Mouse (Mus musculus): ENCODE measurements around the gene Pde4a. TPM values are rescaled to one million over a fixed set of nuclear protein-coding genes. Genes with fewer than 3 reads are reported as not detected.

Pde4a gene
- 10 to 100 TPM; 84.2 to 86.8 TPM for total RNA-seq (2021)

DNA sequence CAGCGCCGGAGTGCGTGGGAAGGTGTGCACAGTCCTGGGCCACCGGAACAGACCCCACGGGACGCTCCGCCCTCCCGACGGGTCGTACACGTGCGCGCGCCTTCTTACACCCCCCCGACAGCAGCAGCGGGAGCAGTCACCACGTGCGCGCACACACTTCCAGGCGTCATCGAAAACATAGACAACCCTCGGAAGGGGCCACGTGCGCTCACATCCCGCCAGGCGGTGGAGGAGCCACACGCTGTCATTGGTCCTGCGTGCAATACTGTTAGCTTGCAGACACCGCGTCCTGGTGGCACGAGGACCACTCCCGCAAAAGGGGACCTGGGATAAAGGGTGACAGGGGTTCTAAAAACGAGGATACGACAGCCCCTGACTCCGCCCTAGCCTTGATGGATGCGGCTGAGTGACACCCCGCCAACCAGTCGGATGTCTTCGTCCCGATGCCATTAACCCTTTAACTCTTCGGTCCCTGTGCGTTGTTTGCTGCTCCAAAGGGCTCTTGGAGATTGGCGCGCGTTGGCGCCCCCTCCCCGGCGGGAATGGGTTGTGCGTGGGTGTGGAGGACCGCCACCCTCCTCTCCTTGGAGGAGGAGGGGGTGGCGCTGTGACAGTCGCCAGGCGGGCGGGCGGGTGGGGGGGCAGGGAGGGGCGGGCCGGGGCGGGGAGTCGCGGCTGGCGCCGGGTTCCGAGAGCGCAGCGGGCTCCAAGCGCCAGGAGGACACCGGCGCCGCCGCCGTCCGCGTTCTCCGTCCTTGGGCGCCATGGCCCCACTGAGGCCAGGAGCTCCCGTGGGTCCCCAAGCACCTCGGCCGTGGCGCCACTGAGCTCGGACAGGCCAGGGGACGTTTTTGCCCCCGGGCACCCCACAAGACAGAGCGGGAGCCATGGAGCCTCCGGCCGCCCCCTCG lies at the start of gene Pde4a:
TSS of gene Pde4a (plus strand) at position 674 of the 911 bp plus-strand sequence.
- DNase-seq, result peak; percentile 76 to 81

DNA sequence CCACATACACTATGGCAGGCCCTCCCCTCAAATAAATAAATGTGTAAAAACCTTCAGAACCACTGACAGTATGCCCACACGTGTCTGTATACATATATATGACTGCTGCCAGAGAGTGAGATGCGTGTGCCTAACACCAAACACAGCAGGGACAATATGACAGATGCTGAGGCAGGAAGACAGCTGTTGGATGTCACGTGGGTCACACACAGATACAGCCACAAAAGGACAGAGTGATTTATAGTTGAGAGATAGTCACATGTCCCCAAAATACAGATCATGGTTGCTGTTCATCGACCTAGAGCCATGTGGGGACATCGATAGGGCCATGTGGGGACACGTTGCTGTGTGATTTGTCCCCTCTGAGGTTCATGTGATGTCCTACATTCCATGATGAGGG lies 48.4 kb upstream of the Pde4a start:
- no peak for DNase-seq

DNA sequence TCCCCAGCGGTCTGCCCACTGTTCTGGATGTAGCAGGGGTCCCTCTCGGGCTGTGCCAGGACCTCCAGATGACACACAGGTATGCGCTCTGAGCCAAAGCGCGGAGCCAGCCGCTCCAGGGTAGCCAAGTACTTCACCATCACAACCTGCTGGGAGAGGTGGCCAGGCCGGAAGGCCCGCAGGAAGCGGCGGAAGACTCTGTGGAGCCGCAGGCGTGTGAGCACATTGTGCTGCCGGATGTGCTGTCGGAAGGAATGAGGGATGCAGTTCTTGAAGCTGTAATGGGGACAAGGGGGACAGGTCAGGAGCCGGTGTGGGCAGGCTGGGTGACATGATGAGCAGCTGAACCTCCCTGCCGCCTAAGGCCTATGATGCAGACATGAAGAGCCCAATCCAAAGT lies 44.0 kb upstream of the Pde4a start:
- DNase-seq, result no peak

DNA sequence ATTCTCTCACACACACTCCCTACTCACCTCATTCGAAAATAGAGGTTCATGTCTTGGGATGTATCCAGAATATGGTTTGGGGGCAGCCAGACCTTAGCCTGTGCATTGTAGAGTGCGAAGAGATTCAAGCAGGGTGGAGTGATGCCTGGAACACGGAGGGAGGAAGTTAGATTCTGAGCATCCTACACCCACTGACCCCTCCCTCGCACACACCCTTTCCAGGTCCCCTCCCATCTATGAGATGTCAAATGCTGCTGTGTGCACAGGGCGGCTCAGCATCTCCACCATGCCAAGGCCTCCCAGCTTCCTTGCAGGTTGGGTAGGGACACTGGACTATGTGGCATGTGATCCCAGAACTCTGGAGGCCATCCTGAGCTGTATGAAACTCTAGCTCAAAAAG lies 40.7 kb upstream of the Pde4a start:
- DNase-seq, result no peak

DNA sequence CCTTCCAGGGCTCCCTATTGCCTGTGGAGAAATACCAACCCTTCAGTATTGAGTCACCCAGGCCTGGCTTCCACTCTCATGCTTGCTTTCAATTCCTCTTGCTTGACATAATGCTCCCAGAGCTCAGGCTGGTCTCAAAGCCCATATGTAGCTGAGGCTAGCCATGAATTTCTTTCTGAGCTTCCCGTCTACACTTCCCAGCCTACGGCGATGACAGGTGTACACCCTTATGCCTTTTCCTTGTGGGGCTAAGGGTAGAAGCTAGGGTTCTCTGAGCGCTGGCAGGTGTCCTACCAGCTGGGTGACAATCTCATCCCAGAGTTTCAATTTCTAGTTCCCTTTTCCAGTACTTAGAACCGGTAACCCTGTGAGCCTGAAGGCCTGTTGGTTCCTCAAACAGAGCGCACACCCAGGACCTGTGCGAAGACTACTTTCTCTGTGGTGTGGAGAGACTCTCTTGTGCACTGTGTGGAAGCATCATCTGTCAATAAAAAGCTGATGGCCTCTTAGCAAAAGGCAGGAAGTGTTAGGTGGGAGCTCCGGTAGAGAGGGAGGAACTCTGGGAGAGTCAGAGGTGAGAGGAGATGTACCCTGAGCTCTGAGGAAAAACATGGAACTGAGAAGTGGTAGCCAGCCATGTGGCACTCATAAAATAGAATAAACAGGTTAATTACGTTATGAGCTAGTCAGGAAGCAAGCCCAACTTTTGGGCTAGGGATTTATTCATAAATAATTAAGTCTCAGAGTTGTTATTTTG lies 39.8 kb upstream of the Pde4a start:
- no peak for DNase-seq

DNA sequence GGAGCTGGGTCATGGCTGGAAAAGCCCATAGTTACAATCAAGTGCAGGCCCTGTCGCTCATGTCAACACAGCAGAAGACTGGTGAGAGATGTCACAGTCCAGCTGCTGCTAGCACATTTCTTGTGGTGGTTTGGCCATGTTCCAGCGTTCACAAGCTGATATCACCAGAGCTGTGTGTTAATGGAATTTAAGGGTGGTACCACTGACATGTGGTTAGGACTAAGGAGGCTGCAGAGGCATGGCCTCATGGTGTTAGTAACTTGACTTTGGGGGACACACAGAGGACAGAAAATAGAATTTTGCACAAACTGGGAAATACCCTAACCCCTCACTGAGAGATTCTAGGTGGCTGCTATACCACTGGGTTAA lies 39.3 kb upstream of the Pde4a start:
- no peak for DNase-seq

DNA sequence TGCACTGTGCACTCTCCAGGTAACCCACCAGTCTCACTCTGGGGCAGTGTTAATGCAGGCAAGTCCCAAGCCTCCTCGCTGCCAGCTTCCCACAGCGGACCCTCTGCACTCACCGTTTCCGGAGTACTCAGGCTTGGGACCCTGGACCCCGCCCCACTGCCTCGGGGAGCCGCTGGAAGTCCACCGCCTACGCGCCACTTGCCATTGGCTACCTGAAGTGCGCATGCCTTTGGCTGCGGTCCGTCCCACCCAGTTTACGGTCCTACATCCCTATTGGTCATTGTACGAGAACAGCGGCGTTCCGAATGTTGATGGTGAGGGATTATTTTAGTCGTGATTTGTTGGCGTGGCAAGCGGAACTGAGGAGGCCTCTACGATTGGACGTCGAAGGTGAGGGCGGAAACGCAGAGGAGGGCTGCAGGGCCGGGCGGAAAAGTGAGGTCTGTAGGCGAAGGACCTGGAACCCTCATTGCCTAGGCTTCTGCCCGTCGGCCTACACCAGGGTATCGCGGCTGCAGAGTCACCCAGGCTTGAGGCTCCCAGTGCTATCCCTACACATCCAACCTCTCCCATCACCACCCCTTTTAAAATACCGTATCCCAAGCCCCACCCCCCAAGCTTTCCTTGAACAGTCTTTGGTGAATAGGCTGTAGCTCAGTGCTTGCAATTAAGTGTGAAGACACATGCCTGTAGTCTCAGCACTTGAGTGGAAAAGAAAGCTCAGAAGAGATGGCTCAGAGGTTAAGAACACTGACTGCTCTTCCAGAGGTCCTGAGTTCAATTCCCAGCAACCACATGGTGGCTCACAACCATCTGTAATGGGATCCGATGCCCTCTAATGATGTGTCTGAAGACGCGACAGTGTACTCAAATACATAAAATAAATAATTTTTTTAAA lies 34.2 kb upstream of the Pde4a start, which contains the start of gene Tyk2:
TSS of gene Tyk2 (minus strand) at position 185 of the 898 bp plus-strand sequence.
- peak; percentile 88 to 92 for DNase-seq

DNA sequence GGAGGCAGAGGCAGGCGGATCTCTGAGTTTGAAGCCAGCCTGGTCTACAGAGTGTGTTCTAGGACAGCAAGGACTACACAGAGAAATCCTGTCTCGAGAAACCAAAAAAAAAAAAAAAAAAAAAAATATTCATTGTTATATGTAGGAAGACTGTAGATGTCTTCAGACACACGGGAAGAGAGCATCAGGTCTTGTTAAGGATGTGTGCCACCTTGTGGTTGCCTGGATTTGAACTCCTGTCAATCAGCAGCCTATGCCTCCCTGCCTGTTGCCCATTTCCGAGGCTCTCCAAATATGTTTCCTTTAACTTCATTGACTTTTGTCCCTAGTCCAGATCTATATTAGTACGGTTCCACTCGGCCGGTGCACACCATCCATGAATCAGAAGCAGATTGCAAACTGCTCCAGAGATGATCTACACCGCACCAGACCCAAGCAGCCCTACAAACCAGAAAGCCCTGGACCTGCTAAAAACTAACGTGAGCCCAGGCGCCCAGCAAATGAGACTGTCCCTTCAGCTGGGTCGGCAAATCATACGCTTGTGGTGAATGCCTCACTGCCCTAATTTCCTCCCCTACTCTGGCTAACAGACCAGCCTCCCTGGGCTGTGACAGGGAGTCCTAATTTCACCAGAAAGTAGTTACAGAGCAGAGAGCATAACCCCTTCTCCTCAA lies 33.3 kb upstream of the Pde4a start:
- DNase-seq, result no peak

DNA sequence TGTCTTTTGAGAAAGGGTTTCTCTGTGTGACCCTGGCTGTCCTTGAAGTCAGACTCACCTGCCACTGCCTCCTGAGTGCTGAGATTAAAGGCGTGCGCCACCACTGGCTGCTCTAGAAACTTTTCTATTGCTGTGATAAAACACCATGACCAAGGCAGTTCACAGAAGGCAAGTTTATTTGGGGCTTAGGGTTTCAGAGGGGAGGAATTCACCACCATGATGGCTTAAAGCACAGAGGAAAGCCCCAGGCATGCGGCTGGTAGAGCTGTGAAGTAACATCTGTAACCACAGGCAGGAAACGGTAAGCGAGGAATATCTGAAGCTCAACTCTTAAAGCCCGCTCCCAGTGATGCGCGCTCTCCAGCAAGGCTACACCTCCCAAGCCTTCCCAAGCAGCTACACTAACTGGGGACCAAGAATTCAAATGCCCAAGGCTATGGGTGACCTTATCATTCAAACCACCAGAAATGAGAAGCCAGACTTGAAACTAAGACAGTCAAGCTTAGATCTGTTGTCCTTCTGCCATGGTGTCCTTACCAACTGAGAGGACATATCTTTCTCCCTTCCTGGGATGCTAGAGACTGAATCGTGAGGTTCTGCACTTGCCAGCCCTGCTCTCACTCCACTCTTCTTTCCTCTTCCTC lies 32.3 kb upstream of the Pde4a start:
- no peak for DNase-seq

DNA sequence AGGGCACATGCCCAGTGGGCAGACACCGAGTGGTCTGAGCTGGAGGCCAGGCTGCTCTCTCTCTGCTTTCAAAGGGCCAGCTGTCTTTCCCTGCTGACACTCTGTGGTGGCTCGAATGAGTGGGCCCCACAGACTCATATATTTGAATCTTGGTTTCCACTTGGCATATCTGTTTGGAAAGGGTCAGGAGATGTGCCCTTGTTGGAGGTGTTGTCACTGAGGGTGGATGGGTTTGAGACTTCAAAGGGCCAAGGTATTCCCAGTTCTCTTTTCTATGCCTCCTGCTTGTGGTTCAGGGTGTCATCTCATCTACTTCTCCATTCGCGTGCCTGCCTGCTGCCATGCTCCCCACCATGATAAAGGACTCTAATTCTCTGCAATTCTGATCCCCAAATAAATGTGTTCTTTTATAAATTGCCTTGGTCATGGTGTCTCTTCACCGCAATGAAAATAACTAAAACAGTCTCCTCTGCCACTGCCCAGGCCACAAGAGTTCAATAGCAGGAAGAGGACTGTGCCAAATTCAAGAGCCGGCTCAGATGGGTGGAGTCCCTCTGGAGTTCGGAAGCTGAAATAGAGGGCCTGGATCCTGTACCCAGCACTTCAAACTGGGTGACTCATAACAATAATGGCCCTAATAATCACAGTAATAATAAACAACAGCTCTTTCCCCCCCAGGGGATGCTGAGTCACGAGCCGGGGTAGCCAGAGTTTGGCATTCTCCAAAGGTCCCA lies 30.8 kb upstream of the Pde4a start:
- DNase-seq, result no peak

DNA sequence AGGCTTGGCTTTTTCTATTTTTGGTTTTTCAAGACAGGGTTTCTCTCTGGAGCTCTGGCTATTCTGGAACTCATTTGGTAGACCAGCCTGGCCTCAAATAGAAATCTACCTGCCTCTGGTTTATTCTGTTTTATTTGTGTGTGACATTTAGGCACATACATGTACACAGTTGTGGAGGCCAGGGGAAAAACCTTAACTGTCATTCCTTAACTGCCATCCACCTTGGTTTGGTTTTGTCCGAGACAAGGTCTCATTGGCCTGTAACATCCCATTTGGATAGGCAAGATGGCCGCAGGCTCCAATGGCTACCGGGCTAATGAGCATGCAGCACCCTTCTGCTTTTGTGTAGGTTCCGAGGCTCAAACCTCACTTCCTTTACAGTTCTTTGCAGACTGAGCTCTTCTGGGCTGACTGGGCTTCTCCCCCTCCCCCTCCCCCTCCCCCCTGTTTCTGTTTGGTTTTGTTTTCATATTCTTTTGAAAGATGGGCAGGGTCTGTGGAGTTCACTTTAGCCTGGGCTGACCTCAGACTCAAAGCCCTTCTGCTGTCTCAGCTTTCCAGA lies 30.1 kb upstream of the Pde4a start:
- DNase-seq, result no peak

DNA sequence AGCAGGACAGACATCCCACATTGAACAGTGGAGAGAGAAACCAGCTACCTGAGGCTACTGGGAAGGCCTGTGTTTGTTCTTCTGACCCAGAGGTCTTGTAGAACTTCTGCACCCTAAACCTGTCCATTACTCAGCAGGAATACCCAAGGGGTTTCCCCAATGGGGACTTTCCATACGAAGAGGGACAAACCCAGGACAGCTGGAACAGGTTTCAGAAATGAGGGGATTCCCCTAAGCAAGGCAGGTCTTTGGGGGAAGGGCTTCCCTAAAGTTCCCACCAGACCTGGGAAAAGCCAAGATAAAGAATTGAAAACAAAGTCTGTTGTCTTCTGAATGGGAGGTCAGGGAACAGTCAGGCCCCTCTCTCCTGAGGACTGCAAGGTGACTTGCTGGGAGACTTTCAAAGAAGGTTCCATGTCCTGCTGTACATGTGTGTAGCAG lies 29.6 kb upstream of the Pde4a start:
- DNase-seq, result no peak

DNA sequence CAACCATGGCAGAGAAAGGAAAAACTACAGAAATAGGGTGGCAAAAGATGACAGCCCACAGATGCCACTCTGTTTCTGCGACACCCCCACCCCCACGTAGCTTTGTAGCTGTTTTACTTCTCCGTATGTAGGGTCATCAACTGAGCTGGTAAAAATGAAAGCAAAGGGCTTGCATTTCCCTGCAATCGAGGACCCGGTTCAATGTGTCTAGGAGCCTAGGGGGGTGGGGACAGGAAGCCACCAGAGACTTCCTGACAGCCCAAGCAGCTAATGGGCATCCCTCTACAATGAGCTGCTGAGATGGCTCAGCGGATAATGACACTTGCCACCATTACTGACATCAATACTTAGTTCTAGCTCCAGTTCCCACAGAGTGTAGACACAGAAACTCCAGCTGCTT lies 29.1 kb upstream of the Pde4a start:
- DNase-seq, result no peak

DNA sequence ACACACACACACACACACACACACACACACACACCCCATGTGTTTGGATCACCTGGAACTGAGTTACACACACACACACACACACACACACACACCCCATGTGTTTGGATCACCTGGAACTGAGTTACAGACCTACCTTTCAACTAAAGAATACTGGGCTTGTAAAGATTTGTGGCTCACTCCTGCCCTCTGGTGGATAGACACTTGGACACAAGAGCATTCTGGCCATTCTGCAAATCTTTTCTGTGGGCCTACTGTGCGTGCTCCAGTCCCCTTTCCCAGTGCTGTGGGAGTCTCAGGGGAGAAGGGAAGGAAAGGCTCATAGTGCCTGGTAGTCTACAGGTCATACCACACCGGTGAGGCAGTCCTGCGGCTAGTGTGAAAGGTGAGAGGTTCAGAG lies 28.3 kb upstream of the Pde4a start:
- DNase-seq, result peak; percentile 39 to 50

DNA sequence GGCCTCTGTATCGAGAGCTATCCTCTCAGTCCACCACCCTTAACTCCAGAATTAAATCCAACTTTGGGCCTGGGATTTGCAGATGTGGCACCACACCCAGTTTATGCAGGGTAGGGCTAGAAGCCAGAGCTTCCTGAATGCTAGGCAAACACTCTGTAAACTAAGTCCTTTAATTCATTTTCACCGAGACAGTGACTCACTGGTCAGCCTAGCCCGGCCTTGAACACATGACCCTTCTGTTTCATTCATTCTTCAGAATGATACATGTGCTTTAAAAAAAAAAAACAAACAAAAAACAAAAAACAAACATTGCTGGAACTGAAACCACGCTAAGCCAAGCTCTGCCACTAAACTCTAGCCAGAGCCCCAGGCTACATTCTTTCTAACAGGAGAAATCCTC lies 27.1 kb upstream of the Pde4a start:
- DNase-seq, result no peak

DNA sequence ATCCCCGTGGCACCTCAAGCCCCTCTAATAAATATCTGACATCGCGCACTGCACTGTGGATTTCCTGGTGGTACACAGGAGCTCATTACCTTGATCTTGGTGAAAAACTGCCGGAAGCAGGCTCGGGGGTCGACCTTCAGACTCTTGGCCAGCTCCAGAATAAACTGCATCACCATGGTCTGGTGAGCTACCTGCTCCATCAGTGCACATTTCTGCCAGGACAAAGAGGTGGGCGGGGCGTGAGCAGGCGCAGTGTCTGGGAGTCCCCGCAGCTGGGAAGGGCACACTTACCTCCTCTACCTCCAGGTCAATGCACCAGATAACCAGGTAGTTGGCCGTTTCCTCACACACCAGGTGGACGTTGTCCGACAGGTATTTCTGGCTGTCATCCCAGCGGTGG lies 23.6 kb upstream of the Pde4a start:
- no peak for DNase-seq

DNA sequence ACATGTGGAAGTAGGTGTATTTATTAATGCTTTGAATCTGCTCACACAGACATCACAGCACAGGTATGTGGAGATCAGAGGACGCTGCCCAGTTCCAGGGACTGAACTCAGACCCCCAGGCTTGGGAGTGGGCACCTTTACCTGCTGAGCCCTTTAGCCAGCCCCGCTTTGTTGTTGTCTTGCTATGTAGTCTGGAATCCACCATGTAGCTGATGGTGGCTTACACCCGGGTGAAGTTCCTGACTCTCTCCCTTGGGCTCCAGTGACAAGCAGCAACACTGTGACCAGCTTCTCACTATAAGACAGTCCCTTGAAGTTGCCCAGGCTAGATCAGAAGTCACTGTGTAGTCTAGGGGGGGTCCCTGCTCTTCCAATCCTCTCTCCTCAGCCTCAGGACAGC lies 21.2 kb upstream of the Pde4a start:
- DNase-seq, result no peak

DNA sequence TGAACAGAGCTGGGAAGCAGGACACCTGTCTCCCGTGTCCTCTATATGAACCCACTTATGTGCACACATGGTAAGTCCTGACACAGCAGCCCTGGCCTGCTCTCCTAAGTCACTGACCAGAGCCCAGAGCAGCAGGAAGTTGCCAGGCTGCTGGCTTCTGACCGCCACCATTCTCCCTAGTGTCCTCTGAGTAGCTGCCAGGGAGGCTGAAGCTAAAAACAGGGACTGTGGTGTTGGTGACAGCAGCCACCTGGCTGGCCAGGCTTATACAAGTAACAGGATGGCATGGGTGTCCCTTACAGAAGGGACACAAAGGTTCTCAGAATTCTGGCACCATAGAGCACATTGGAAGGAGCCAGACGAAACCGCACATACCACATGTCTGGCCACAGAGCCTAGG lies 20.1 kb upstream of the Pde4a start:
- DNase-seq, result no peak

DNA sequence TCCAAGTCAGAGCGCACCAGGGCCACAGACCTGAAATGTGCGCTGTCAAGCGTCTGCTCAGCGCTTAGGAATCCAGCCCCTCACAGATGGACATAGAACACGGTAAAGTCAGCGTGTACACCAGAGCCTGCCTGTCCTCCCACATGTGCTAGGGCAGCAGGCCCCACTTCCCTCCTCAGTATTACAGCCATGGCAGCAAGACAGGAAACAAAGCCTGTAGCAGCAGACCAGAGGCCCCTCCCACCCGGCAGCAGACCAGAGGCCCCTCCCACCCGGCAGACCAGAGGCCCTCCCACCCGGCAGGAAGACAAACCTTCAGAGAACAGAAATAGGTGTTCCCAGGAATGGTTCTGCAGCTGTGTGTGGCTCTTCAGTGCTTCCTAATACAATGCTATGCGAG lies 18.8 kb upstream of the Pde4a start:
- DNase-seq, result no peak

DNA sequence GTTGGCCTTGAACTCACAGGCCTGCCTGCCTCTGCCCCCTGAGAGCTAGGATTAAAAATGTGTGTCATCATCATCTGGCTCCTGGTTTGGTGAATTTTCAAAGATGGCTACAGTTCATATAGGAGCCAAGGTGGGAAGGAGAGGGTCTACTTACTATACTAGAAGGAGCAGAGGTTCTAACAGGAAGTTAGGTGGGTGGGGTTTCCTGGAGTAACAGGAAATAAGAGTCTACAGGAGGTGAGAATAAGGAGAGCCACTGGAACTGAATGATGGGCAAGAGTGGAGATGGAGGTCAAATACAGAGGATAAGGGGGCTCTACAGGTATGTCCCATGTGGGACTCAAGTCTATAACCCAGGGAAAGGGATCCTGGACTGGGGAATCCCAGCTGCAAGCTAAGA lies 17.1 kb upstream of the Pde4a start:
- no peak for DNase-seq

Data from layer of hippocampus, postnatal 36 days (tissue).